Mouse (Mus musculus) forebrain, embryonic 10.5 days (tissue): Measurements from ENCODE around the gene Ntrk1. TPM values are rescaled to one million over a fixed set of nuclear protein-coding genes. Genes with fewer than 3 reads are reported as not detected.
"Not testable (repeated sequence)": the region's sequence is repeated elsewhere in the genome, so short reads cannot be mapped to it uniquely, and the experiment has no call there.

Source experiments
- DNase-seq: peaks from one replicate; pipeline ENCODE4 v3.0.0-alpha.2; 2017; ENCODE audit warnings: low spot score; ENCODE audit errors: extremely low spot score
- H3K27ac ChIP-seq: fragments of 300-500 bp; sonication (generic); 2 replicates; pipeline ENCODE4 v1.5.1; 2016; ENCODE audit warnings: mild to moderate bottlenecking
- H3K27me3 ChIP-seq: fragments of 300-500 bp; sonication (generic); 2 replicates; pipeline ENCODE4 v1.6.1; 2016; ENCODE audit warnings: mild to moderate bottlenecking; ENCODE audit not compliant: poor library complexity, severe bottlenecking
- H3K36me3 ChIP-seq: fragments of 300-500 bp; sonication (generic); replicated peaks from 2 replicates; pipeline ENCODE4 v1.6.1; 2016; ENCODE audit warnings: mild to moderate bottlenecking, moderate library complexity
- H3K4me1 ChIP-seq: fragments of 300-500 bp; sonication (generic); 2 replicates; pipeline ENCODE4 v1.6.1; 2016
- H3K4me3 ChIP-seq: fragments of 300-500 bp; sonication (generic); 2 replicates; pipeline ENCODE4 v1.5.1; 2016; ENCODE audit warnings: mild to moderate bottlenecking, moderate library complexity
- H3K9me3 ChIP-seq: fragments of 300-500 bp; sonication (generic); 2 replicates; pipeline ENCODE4 v1.6.1; 2016; ENCODE audit warnings: mild to moderate bottlenecking, moderate library complexity
- WGBS: fragments of 180-500 bp; shearing (Covaris S2); methylation state at CpG from one replicate; pipeline ENCODE4 v1.1.7; 2016; 5-methylcytosine and 5-hydroxymethylcytosine counted together
- polyA plus RNA-seq: library from polyadenylated mRNA; unstranded; fragments of >200 nt; fragmentation: Nextera tagmentation; extraction: Ambion mirVana; gene quantifications from 2 replicates; pipeline ENCODE4 v1.2.1, GENCODE M21; 2016

Gene Ntrk1
- 0.38 and 0.46 TPM in 2 replicates for polyA plus RNA-seq

DNA sequence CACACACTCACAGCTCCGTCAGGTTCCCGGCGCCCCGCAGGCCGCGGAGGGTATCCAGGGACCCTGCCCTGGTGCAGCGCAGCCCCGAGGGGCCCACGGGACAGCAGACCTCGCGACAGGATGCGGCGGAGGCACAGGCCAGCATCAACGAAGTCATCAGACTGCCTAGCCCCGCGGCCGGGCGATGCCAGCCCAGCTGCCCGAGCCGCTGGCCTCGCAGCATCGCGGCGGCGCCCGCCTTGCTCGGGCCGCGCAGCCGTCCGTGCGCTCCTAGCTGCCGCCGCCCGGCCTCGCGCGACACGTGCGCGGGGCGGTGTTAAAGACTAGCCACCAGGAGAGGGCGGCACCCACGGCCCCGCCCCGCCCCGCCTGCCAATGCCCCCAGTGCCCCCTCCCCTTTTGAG lies at the start of gene Ntrk1:
Ntrk1 (minus strand) TSS at position 241 of the 404 bp plus-strand sequence.
- peak within 1 kb of the TSS; percentile 53; the same call in 1 of the 2 replicates for H3K27ac ChIP-seq
- peak within 1 kb of the TSS; percentile 44 for H3K4me3 ChIP-seq
- peaks cover 56% of the 10 kb centered on the region for H3K4me1 ChIP-seq
- no peak for DNase-seq
- peaks cover 99% of the 10 kb centered on the region for H3K27me3 ChIP-seq
- no peaks in the 10 kb centered on the region for H3K36me3 ChIP-seq
- H3K9me3 ChIP-seq: no peaks in the 10 kb centered on the region
- under 1% methylated on average over 47 of the region's 47 CpGs for WGBS

GRCm38 (mm10) chr3:87840858-87841257 lies 45.9 kb upstream of the Ntrk1 start:
- DNase-seq: no peak
- Histone ChIP-seq H3K27me3 (peaks cover 14% of the 10 kb centered on the region; the same call in 1 of the 2 replicates), H3K36me3 (no peaks in the 10 kb centered on the region), H3K4me1 (no peaks in the 10 kb centered on the region), H3K27ac (no peak overlapping the region), H3K9me3 (no peaks in the 10 kb centered on the region), H3K4me3 (no peak overlapping the region)

- DNase-seq: peak; percentile 76
- WGBS: 2% methylated on average over 4 of the region's 4 CpGs
- Histone ChIP-seq H3K27me3 (peaks cover 14% of the 10 kb centered on the region; the same call in 1 of the 2 replicates), H3K36me3 (no peaks in the 10 kb centered on the region), H3K9me3 (no peaks in the 10 kb centered on the region), H3K4me3 (no peak overlapping the region), H3K4me1 (no peaks in the 10 kb centered on the region), H3K27ac (no peak overlapping the region)
These were observed 43.7 kb upstream of the Ntrk1 start for GRCm38 (mm10) chr3:87838622-87839021.

GRCm38 (mm10) chr3:87833482-87833881 lies 38.5 kb upstream of the Ntrk1 start:
- H3K27me3 ChIP-seq: no peaks in the 10 kb centered on the region
- no peaks in the 10 kb centered on the region for H3K36me3 ChIP-seq
- 70% methylated on average over 5 of the region's 5 CpGs for WGBS
- no peak overlapping the region for H3K27ac ChIP-seq
- no peak for DNase-seq
- no peaks in the 10 kb centered on the region for H3K4me1 ChIP-seq
- H3K9me3 ChIP-seq: no peaks in the 10 kb centered on the region
- H3K4me3 ChIP-seq: no peak overlapping the region

DNA sequence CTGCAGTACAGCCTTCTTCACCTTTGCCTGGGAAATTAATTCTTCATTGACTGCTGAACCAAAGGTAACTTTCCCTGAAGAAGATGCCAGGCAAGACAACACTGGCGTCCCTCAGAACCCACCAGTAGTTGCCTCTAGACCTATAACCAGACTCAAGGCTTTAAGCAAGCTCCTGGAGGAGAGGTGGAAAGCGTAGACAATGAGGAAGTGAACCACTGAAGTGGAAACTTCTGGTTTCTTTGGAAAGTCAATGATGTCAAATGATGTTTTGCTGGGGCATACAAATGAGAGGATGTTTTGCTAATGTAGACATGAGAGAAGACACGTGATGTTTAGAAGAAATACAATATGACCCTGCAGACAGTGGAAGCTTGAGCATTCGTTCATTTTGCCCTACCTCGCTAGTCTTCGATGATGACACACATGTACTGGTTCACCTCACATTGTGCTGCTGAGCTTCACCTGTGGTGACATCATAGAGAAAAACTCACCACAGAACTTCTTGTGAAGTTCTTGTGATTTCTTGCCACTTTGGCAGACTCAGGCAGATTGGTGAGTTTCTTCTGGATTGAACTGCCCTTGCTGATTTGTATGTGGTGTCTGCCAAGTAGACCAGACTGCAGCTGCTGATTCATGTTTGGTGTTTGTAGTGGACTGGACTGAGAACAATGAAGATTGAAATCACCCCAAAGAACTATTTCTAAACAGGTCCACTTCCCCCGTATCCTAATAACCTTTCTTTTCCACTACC lies 37.3 kb upstream of the Ntrk1 start:
- no peaks in the 10 kb centered on the region for H3K9me3 ChIP-seq
- H3K27me3 ChIP-seq: no peaks in the 10 kb centered on the region
- no peak for DNase-seq
- no peak overlapping the region for H3K4me3 ChIP-seq
- whole genome bisulfite sequencing: 90% methylated on average over 7 of the region's 7 CpGs
- no peaks in the 10 kb centered on the region for H3K4me1 ChIP-seq
- H3K36me3 ChIP-seq: no peaks in the 10 kb centered on the region
- H3K27ac ChIP-seq: no peak overlapping the region

DNA sequence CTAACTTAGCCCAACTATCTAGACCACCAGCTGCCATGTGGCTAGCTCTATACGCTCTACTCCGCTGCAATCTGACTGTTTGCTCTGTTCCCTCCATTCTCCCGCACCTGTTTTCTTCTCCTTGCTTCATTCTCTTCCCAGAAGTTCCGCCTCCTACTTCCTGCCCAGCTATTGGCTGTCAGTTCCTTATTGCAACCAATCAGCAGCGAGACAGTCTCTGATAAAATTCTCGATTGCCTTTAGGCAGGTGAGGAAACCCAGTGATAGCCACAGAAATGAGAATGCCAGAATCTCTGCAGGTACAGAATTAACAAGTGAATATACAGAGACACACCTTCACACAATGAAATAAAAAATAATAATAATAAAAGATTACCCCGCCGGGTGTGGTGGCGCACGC lies 34.1 kb upstream of the Ntrk1 start:
- WGBS: 58% methylated on average over 10 of the region's 10 CpGs
- no peaks in the 10 kb centered on the region for H3K36me3 ChIP-seq
- H3K27ac ChIP-seq: no peak overlapping the region
- H3K4me3 ChIP-seq: no peak overlapping the region
- H3K27me3 ChIP-seq: no peaks in the 10 kb centered on the region
- DNase-seq: no peak
- no peaks in the 10 kb centered on the region for H3K4me1 ChIP-seq
- H3K9me3 ChIP-seq: no peaks in the 10 kb centered on the region

DNA sequence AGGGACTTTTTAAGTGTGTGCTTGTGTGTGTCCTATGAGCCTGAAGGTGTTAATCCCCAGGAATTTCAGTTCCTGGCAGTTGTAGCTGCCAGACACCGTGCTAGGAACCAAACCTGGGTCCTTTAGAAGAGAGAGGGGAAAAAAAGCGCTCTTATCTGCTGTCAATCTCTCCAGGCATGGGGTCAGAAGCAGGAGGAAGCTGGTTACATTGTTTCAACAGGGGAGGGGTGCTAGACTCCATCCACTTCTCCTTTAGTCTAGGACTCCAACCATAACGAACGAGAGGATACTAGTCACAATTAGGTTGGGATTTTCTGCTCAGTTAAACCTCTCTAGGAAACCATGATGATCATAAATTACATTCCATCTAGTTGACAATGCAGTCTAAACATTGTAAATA lies 33.5 kb upstream of the Ntrk1 start:
- H3K36me3 ChIP-seq: no peaks in the 10 kb centered on the region
- no peak for DNase-seq
- 66% methylated on average over 4 of the region's 4 CpGs for WGBS

DNA sequence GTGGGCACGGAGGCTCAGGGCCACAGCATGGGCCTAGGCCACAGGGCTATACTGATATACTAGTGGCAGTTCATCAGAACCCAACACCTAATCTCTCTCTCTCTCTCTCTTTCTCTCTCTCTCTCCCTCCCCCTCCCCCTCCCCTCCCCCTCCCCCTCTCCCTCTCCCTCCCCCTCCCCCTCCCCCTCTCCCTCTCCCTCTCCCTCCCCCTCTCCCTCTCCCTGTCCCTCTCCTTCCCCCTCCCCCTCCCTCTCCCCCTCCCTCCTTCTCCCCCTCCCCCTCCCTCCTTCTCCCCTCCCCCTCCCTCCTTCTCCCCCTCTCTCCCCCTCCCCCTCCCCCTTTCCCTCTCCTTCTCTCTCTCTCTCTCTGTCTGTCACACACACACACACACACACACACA lies 29.2 kb upstream of the Ntrk1 start, which contains the start of gene Pear1:
Pear1 (minus strand) TSS at position 101 of the 400 bp plus-strand sequence.
- DNase-seq, H3K4me1 ChIP-seq, H3K27ac ChIP-seq, H3K36me3 ChIP-seq, H3K4me3 ChIP-seq, H3K9me3 ChIP-seq, H3K27me3 ChIP-seq: not testable (repeated sequence)
- whole genome bisulfite sequencing: 84% methylated on average over 1 of the region's 1 CpGs

More for the DNA sequence above, 33.5 kb upstream of the Ntrk1 start:
- H3K27ac ChIP-seq: no peak overlapping the region
- H3K9me3 ChIP-seq: no peaks in the 10 kb centered on the region
- no peak overlapping the region for H3K4me3 ChIP-seq
- H3K27me3 ChIP-seq: no peaks in the 10 kb centered on the region
- H3K4me1 ChIP-seq: no peaks in the 10 kb centered on the region

DNA sequence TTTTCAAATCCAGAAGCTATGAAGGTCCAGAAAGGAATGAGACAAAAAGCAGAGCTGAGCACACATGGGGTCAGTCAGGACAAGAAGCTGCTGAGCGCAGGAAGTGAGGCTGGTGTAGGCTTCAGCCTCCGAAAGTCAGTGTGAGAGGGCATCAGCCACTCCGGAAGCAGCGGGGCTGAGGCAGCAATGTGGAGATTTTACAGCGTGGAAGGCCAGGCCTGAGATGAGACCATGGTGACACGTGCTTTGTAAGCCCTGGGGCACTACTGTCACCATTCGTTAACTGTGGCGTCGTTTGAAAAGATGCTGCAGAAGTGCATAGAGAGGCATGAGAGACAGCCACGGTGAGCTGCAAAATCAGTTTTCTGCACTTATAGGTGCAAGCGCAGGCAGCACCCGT lies 23.3 kb upstream of the Ntrk1 start:
- WGBS: 74% methylated on average over 12 of the region's 12 CpGs
- Histone ChIP-seq H3K4me1 (peaks cover 12% of the 10 kb centered on the region), H3K9me3 (no peaks in the 10 kb centered on the region), H3K36me3 (no peaks in the 10 kb centered on the region), H3K27ac (no peak overlapping the region), H3K27me3 (peaks cover 66% of the 10 kb centered on the region), H3K4me3 (no peak overlapping the region)
- DNase-seq: no peak

GRCm38 (mm10) chr3:87816646-87817093 lies 21.7 kb upstream of the Ntrk1 start:
- Histone ChIP-seq H3K4me3 (peak overlapping the region; percentile 14; the same call in 1 of the 2 replicates), H3K4me1 (peaks cover 12% of the 10 kb centered on the region), H3K36me3 (no peaks in the 10 kb centered on the region), H3K27ac (peak overlapping the region; percentile 44; the same call in 1 of the 2 replicates), H3K27me3 (peaks cover 82% of the 10 kb centered on the region), H3K9me3 (no peaks in the 10 kb centered on the region)
- WGBS: 8% methylated on average over 12 of the region's 12 CpGs
- peak; percentile 76 for DNase-seq

DNA sequence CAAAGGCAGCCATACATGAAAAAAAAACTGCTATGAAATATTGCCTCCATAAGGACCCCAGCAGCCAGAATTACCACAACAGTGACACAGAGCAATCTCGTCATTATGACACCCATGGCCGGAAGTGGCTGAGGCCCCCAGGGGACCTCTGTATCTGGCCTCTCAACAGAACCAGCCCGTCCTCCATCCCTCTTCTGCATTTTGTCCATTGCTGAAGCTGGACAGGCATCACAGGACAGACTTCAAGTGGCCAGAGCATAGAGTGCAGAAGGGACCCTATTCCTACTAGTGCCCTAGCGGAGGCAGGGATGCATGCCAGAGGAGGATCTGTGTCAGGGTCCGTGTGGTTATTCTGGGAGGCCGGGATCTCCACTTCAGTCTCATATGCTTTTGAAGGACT lies 21.2 kb upstream of the Ntrk1 start:
- Histone ChIP-seq H3K4me3 (no peak overlapping the region), H3K36me3 (no peaks in the 10 kb centered on the region), H3K4me1 (peaks cover 12% of the 10 kb centered on the region), H3K9me3 (no peaks in the 10 kb centered on the region), H3K27me3 (peaks cover 87% of the 10 kb centered on the region), H3K27ac (peak overlapping the region; percentile 44; the same call in 1 of the 2 replicates)
- 67% methylated on average over 6 of the region's 6 CpGs for WGBS
- no peak for DNase-seq

GRCm38 (mm10) chr3:87812873-87813272 lies 17.9 kb upstream of the Ntrk1 start:
- Histone ChIP-seq H3K4me1 (peaks cover 23% of the 10 kb centered on the region), H3K9me3 (no peaks in the 10 kb centered on the region), H3K27me3 (peaks cover 100% of the 10 kb centered on the region), H3K4me3 (no peak overlapping the region), H3K36me3 (no peaks in the 10 kb centered on the region), H3K27ac (no peak overlapping the region)
- 80% methylated on average over 10 of the region's 10 CpGs for WGBS
- no peak for DNase-seq

DNA sequence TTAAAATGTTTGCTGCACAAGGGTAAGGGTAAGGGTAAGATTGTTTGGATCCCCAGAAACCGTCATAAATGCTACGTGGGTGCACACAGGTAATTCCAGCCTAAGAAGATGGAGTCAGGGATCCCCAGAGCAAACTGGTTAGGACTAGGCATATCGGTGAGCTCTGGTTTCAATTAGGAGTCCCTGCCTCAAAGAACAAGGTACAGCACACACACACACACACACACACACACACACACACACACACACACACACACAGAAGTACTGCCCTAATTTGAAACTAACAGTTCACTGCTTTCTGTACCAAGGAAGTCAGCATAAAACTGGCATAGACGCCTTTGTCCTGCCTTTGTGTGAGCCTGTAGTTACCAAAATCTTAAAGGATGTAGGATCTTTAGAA lies 17.5 kb upstream of the Ntrk1 start:
- WGBS: 78% methylated on average over 4 of the region's 4 CpGs
- Histone ChIP-seq H3K27me3 (peaks cover 100% of the 10 kb centered on the region), H3K4me1 (peaks cover 23% of the 10 kb centered on the region), H3K27ac (no peak overlapping the region), H3K36me3 (no peaks in the 10 kb centered on the region), H3K9me3 (no peaks in the 10 kb centered on the region), H3K4me3 (no peak overlapping the region)
- DNase-seq: no peak
